Mouse (Mus musculus) hindbrain, postnatal 0 days (tissue): Measurements from ENCODE around the gene Tagln. TPM values are rescaled to one million over a fixed set of nuclear protein-coding genes. Genes with fewer than 3 reads are reported as not detected.

Source experiments
- ATAC-seq: fragments of 200-750 bp; cut with Nextera tagmentation; 2 replicates; pipeline ENCODE4 v1.8.0; 2017; ENCODE audit warnings: mild to moderate bottlenecking, moderate TSS enrichment, moderate library complexity
- DNase-seq: peaks from one replicate; pipeline ENCODE4 v3.0.0-alpha.2; 2015; ENCODE audit warnings: low spot score
- H3K27ac ChIP-seq: fragments of 300-500 bp; sonication (generic); 2 replicates; pipeline ENCODE4 v1.5.1; 2014; ENCODE audit warnings: mild to moderate bottlenecking
- H3K27me3 ChIP-seq: fragments of 300-500 bp; sonication (generic); 2 replicates; pipeline ENCODE4 v1.6.1; 2014; ENCODE audit warnings: low read length, mixed read lengths; ENCODE audit not compliant: insufficient read depth
- H3K36me3 ChIP-seq: fragments of 300-500 bp; sonication (generic); 2 replicates; pipeline ENCODE4 v1.6.1; 2014; ENCODE audit warnings: low read length, mixed read lengths; ENCODE audit not compliant: insufficient read depth
- H3K4me1 ChIP-seq: fragments of 300-500 bp; sonication (generic); 2 replicates; pipeline ENCODE4 v1.6.1; 2014; ENCODE audit warnings: antibody characterized with exemption, low read length, mixed read lengths; ENCODE audit not compliant: insufficient read depth
- H3K4me2 ChIP-seq: fragments of 300-500 bp; sonication (generic); 2 replicates; pipeline ENCODE4 v1.6.1; 2014; ENCODE audit warnings: low read depth, mild to moderate bottlenecking, low read length, moderate library complexity, mixed read lengths
- H3K4me3 ChIP-seq: fragments of 300-500 bp; sonication (generic); 2 replicates; pipeline ENCODE4 v1.5.1; 2014; ENCODE audit warnings: low read length
- H3K9ac ChIP-seq: fragments of 300-500 bp; sonication (generic); replicated peaks from 2 replicates; pipeline ENCODE4 v1.6.1; 2014; ENCODE audit warnings: mild to moderate bottlenecking, low read length, moderate library complexity, mixed read lengths
- H3K9me3 ChIP-seq: fragments of 300-500 bp; sonication (generic); 2 replicates; pipeline ENCODE4 v1.6.1; 2016; ENCODE audit warnings: low read length, mixed read lengths
- CTCF ChIP-seq: IDR thresholded peaks from 2 replicates; pipeline ENCODE4 v1.5.1; 2016; ENCODE audit warnings: antibody characterized with exemption, control low read depth, low read depth
- WGBS: fragments of 180-500 bp; shearing (Covaris S2); extraction: QIAGEN DNeasy Blood & Tissue Kit; methylation state at CpG from one replicate; pipeline ENCODE4 v1.1.7; 2014; 5-methylcytosine and 5-hydroxymethylcytosine counted together
- polyA plus RNA-seq: library from polyadenylated mRNA; unstranded; fragments of >200 nt; fragmentation: Nextera tagmentation; extraction: Ambion mirVana; gene quantifications from 2 replicates; pipeline ENCODE4 v1.2.1, GENCODE M21; 2015
- total RNA-seq: library from RNA; depleted of rRNA; stranded (reverse); fragments of >200 nt; gene quantifications from 2 replicates; pipeline ENCODE4 v1.2.3, GENCODE M21; 2014; rRNA removed

The Tagln gene
- total RNA-seq, result 4.4 and 5.2 TPM in 2 replicates
- 3.5 and 4.0 TPM in 2 replicates for polyA plus RNA-seq

GRCm38 (mm10) chr9:45935628-45936210 lies at the start of gene Tagln:
TSS of gene Tagln (minus strand) at chr9:45936058.
- no peak for TF ChIP-seq CTCF
- Histone ChIP-seq H3K9ac (0 out of 2 replicates have a peak within 1 kb of the TSS, but pooled peaks have one; percentile 24), H3K27ac (no peak within 1 kb of the TSS), H3K4me2 (peak within 1 kb of the TSS; percentile 33; the same call in 1 of the 2 replicates), H3K9me3 (no peaks in the 10 kb centered on the region), H3K27me3 (no peaks in the 10 kb centered on the region), H3K36me3 (peaks cover 19% of the 10 kb centered on the region; the same call in 1 of the 2 replicates), H3K4me1 (no peaks in the 10 kb centered on the region), H3K4me3 (no peak within 1 kb of the TSS)
- 7% methylated on average over 21 of the region's 21 CpGs for WGBS
- DNase-seq, result no peak
- ATAC-seq, result 0 out of 2 replicates have a peak, but pooled peaks have one; percentile 28

- H3K4me1 ChIP-seq, result peaks cover 15% of the 10 kb centered on the region
- peak overlapping the region; percentile 94 for H3K27ac ChIP-seq
- peak overlapping the region; percentile 94 for H3K9ac ChIP-seq
- WGBS, result 1% methylated on average over 4 of the region's 4 CpGs
- no peaks in the 10 kb centered on the region for H3K9me3 ChIP-seq
- H3K4me2 ChIP-seq, result peak overlapping the region; percentile 80
- ATAC-seq (peak; percentile 64; the same call in 1 of the 2 replicates), DNase-seq (peak; percentile 77)
- H3K27me3 ChIP-seq, result no peaks in the 10 kb centered on the region
- H3K4me3 ChIP-seq, result peak overlapping the region; percentile 86
- no peaks in the 10 kb centered on the region for H3K36me3 ChIP-seq
- no peak for TF ChIP-seq CTCF
Measured at GRCm38 (mm10) chr9:45985229-45985567, 49.3 kb upstream of the Tagln start.

GRCm38 (mm10) chr9:45984409-45985228 lies 48.8 kb upstream of the Tagln start:
- DNase-seq, result peak; percentile 97
- Histone ChIP-seq H3K9ac (peak overlapping the region; percentile 94), H3K27ac (peak overlapping the region; percentile 94), H3K4me1 (peaks cover 15% of the 10 kb centered on the region), H3K27me3 (no peaks in the 10 kb centered on the region), H3K9me3 (no peaks in the 10 kb centered on the region), H3K36me3 (no peaks in the 10 kb centered on the region), H3K4me3 (peak overlapping the region; percentile 86), H3K4me2 (peak overlapping the region; percentile 80)
- ATAC-seq, result peak; percentile 95
- 1% methylated on average over 57 of the region's 76 CpGs for WGBS
- TF ChIP-seq CTCF, result no peak

- H3K9ac ChIP-seq, result peak overlapping the region; percentile 94
- DNase-seq, result peak; percentile 47
- H3K9me3 ChIP-seq, result no peaks in the 10 kb centered on the region
- peak; percentile 37; the same call in 1 of the 2 replicates for TF ChIP-seq CTCF
- peak overlapping the region; percentile 94 for H3K27ac ChIP-seq
- 1% methylated on average over 23 of the region's 23 CpGs for WGBS
- H3K4me1 ChIP-seq, result peaks cover 15% of the 10 kb centered on the region
- ATAC-seq, result 0 out of 2 replicates have a peak, but pooled peaks have one; percentile 9
- H3K4me2 ChIP-seq, result peak overlapping the region; percentile 80
- H3K27me3 ChIP-seq, result no peaks in the 10 kb centered on the region
- peak overlapping the region; percentile 86 for H3K4me3 ChIP-seq
- H3K36me3 ChIP-seq, result no peaks in the 10 kb centered on the region
Measured at GRCm38 (mm10) chr9:45983676-45984408, 48.0 kb upstream of the Tagln start.

- Histone ChIP-seq H3K36me3 (no peaks in the 10 kb centered on the region), H3K4me2 (no peak overlapping the region), H3K9ac (no peak overlapping the region), H3K4me3 (no peak overlapping the region), H3K27me3 (no peaks in the 10 kb centered on the region), H3K27ac (no peak overlapping the region), H3K4me1 (peaks cover 15% of the 10 kb centered on the region), H3K9me3 (no peaks in the 10 kb centered on the region)
- ATAC-seq (no peak), DNase-seq (no peak)
- TF ChIP-seq CTCF, result peak; percentile 29
Measured at GRCm38 (mm10) chr9:45981331-45981730, 45.5 kb upstream of the Tagln start.

GRCm38 (mm10) chr9:45980611-45981010 lies 44.8 kb upstream of the Tagln start:
- ATAC-seq (no peak), DNase-seq (no peak)
- WGBS, result 85% methylated on average over 1 of the region's 1 CpGs
- TF ChIP-seq CTCF, result no peak
- H3K27me3 ChIP-seq, result no peaks in the 10 kb centered on the region
- peaks cover 4% of the 10 kb centered on the region; the same call in 1 of the 2 replicates for H3K36me3 ChIP-seq
- H3K9me3 ChIP-seq, result no peaks in the 10 kb centered on the region
- H3K4me1 ChIP-seq, result peaks cover 15% of the 10 kb centered on the region
- no peak overlapping the region for H3K9ac ChIP-seq
- no peak overlapping the region for H3K4me2 ChIP-seq
- no peak overlapping the region for H3K27ac ChIP-seq
- H3K4me3 ChIP-seq, result no peak overlapping the region
